Mouse (Mus musculus) hindbrain, postnatal 0 days (tissue): ENCODE measurements around the gene Phactr3. TPM values are rescaled to one million over a fixed set of nuclear protein-coding genes. Genes with fewer than 3 reads are reported as not detected.
A peak's percentile ranks its signal among the peaks of the same experiment; 100 is the strongest.
"Not testable (repeated sequence)": the region's sequence is repeated elsewhere in the genome, so short reads cannot be mapped to it uniquely, and the experiment has no call there.

ENCODE experiments used
- ATAC-seq: fragments of 200-750 bp; cut with Nextera tagmentation; 2 replicates; pipeline ENCODE4 v1.8.0; 2017; ENCODE audit warnings: mild to moderate bottlenecking, moderate TSS enrichment, moderate library complexity
- DNase-seq: peaks from one replicate; pipeline ENCODE4 v3.0.0-alpha.2; 2015; ENCODE audit warnings: low spot score
- H3K27ac ChIP-seq: fragments of 300-500 bp; sonication (generic); 2 replicates; pipeline ENCODE4 v1.5.1; 2014; ENCODE audit warnings: mild to moderate bottlenecking
- H3K27me3 ChIP-seq: fragments of 300-500 bp; sonication (generic); 2 replicates; pipeline ENCODE4 v1.6.1; 2014; ENCODE audit warnings: low read length, mixed read lengths; ENCODE audit not compliant: insufficient read depth
- H3K36me3 ChIP-seq: fragments of 300-500 bp; sonication (generic); 2 replicates; pipeline ENCODE4 v1.6.1; 2014; ENCODE audit warnings: low read length, mixed read lengths; ENCODE audit not compliant: insufficient read depth
- H3K4me1 ChIP-seq: fragments of 300-500 bp; sonication (generic); 2 replicates; pipeline ENCODE4 v1.6.1; 2014; ENCODE audit warnings: antibody characterized with exemption, low read length, mixed read lengths; ENCODE audit not compliant: insufficient read depth
- H3K4me2 ChIP-seq: fragments of 300-500 bp; sonication (generic); 2 replicates; pipeline ENCODE4 v1.6.1; 2014; ENCODE audit warnings: low read depth, mild to moderate bottlenecking, low read length, moderate library complexity, mixed read lengths
- H3K4me3 ChIP-seq: fragments of 300-500 bp; sonication (generic); 2 replicates; pipeline ENCODE4 v1.5.1; 2014; ENCODE audit warnings: low read length
- H3K9ac ChIP-seq: fragments of 300-500 bp; sonication (generic); replicated peaks from 2 replicates; pipeline ENCODE4 v1.6.1; 2014; ENCODE audit warnings: mild to moderate bottlenecking, low read length, moderate library complexity, mixed read lengths
- H3K9me3 ChIP-seq: fragments of 300-500 bp; sonication (generic); 2 replicates; pipeline ENCODE4 v1.6.1; 2016; ENCODE audit warnings: low read length, mixed read lengths
- CTCF ChIP-seq: IDR thresholded peaks from 2 replicates; pipeline ENCODE4 v1.5.1; 2016; ENCODE audit warnings: antibody characterized with exemption, control low read depth, low read depth
- WGBS: fragments of 180-500 bp; shearing (Covaris S2); extraction: QIAGEN DNeasy Blood & Tissue Kit; methylation state at CpG from one replicate; pipeline ENCODE4 v1.1.7; 2014; 5-methylcytosine and 5-hydroxymethylcytosine counted together
- polyA plus RNA-seq: library from polyadenylated mRNA; unstranded; fragments of >200 nt; fragmentation: Nextera tagmentation; extraction: Ambion mirVana; gene quantifications from 2 replicates; pipeline ENCODE4 v1.2.1, GENCODE M21; 2015
- total RNA-seq: library from RNA; depleted of rRNA; stranded (reverse); fragments of >200 nt; gene quantifications from 2 replicates; pipeline ENCODE4 v1.2.3, GENCODE M21; 2014; rRNA removed

The Phactr3 gene
- 70.4 and 92.7 TPM in 2 replicates for total RNA-seq
- polyA plus RNA-seq = 66.2 and 67.2 TPM in 2 replicates

DNA sequence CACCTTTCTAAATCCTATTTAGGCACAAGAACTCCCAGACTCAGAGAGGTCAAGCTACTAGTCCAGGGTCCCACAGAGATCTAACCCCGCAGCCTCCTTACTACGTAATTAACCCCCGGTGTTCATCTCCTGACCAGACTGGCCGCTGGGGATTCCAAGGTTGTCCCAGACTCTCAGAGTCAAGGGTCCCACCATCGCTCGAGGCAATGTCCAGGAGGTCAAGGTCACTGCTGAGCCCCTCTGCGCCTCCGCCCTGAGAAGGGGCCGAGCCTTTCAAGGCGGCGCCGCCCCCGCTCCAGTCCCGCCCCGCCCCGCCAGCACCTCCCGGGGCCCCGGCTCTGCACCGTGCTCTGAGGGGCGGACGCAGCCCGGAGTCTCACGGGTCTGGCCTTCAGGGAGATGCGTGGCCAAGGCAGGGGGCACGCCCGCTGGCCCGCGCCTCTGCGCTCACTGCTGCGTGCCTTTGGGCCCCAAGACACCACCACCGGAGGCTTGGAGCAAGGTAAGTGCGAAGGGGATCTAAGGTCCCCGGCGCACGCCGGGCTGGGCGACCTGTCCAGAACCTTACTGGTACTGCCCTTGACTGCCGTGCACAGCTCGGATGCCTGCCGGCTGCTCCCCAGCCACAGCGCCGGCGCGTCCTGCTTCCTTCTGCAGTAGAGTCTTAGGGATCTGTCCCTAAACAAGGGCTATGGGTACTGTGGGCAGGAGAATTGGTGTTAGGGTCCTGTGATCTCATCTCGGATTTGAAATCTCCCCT lies at the start of gene Phactr3:
Gene Phactr3 (plus strand): TSS at position 175 of the 760 bp plus-strand sequence.
- 2% methylated on average over 43 of the region's 45 CpGs for WGBS
- Histone ChIP-seq H3K9ac (peak within 1 kb of the TSS; percentile 60), H3K36me3 (no peaks in the 10 kb centered on the region), H3K4me3 (peak within 1 kb of the TSS; percentile 55), H3K4me1 (peaks cover 6% of the 10 kb centered on the region; the same call in 1 of the 2 replicates), H3K9me3 (no peaks in the 10 kb centered on the region), H3K4me2 (peak within 1 kb of the TSS; percentile 78), H3K27me3 (peaks cover 6% of the 10 kb centered on the region; the same call in 1 of the 2 replicates), H3K27ac (no peak within 1 kb of the TSS)
- TF ChIP-seq CTCF = no peak
- DNase-seq (peak; percentile 44), ATAC-seq (peak; percentile 67; the same call in 1 of the 2 replicates)

DNA sequence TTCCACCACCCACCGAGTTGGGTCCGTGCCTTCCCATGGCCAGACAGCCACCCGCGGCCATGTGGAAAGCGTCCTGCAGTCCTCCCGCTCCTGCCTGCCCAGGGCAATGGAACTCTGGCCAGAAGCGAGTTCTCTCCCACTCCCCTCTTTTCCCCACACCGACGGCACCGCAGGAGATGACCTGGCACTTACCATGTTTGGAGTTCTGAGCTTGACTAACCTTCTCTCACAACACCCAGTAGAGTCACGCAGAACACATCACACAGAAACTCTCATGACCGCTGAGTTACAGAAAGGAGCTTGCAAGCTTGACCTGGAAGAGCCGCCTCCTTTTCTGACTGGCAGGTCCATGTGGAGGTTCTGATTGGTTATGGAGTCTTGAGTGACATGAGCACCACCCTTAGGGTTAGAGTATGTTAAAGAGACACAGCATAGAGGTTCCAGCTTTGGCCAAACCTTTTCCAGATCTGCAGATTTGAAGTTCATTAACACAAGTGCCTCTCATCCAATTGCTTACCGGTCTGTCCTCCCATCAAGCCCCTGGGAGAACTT lies 40.5 kb upstream of the Phactr3 start, which contains the start of gene Zfp931:
Gene Zfp931 (minus strand): TSS at position 311 of the 552 bp plus-strand sequence.
- not testable (repeated sequence) for H3K27me3 ChIP-seq, H3K9me3 ChIP-seq, DNase-seq, H3K9ac ChIP-seq, H3K27ac ChIP-seq, H3K4me1 ChIP-seq, H3K36me3 ChIP-seq, ATAC-seq
- H3K4me2 ChIP-seq = peak within 1 kb of the TSS; percentile 46; the same call in 1 of the 2 replicates
- 20% methylated on average over 1 of the region's 14 CpGs for WGBS
- peak within 1 kb of the TSS; percentile 37 for H3K4me3 ChIP-seq

DNA sequence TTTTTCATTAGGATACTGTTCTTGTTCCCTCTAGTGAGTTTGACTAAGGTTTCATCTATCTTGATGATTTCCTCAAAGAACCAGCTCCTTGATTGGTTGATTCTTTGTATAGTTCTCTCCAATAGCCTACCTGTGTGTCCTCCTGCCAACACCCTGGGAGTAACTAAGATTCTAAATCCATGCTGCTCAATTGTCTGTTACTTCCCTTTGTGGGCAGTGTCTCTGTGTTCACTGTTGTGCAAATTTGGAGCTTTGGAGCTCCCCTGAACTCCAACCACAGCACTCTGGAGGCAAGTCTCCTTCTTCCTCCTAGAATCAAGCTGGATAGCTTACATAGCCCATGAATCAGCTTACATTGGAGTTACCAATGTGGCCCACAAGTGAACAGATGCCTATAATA lies 29.2 kb upstream of the Phactr3 start:
- H3K4me1 ChIP-seq = no peaks in the 10 kb centered on the region
- H3K27me3 ChIP-seq = no peaks in the 10 kb centered on the region
- ATAC-seq (no peak), DNase-seq (no peak)
- no peak overlapping the region for H3K4me2 ChIP-seq
- no peak overlapping the region for H3K9ac ChIP-seq
- no peaks in the 10 kb centered on the region for H3K36me3 ChIP-seq
- no peak overlapping the region for H3K27ac ChIP-seq
- no peaks in the 10 kb centered on the region for H3K9me3 ChIP-seq
- TF ChIP-seq CTCF = no peak
- H3K4me3 ChIP-seq = no peak overlapping the region

DNA sequence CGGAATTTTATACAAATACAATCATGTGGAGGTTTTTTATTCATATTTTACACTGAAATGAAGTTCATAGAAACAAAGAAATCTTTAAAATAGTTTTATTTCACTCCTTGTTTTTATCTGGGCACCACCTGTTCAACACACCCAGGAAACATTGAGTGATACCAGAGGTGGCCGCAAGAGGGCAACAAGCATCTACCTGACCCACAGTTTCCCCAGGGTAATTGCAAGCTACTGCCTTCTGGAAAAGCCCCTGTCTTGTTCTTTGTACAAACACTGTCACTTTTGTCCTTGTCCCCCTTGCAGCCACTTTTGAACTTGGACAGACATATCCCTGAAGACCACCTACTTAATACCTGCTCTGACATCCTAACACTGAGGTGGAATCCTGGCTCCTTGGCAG lies 20.8 kb upstream of the Phactr3 start:
- ATAC-seq (no peak), DNase-seq (peak; percentile 67)
- Histone ChIP-seq H3K9me3 (no peaks in the 10 kb centered on the region), H3K36me3 (no peaks in the 10 kb centered on the region), H3K9ac (no peak overlapping the region), H3K4me2 (no peak overlapping the region), H3K27ac (no peak overlapping the region), H3K4me1 (no peaks in the 10 kb centered on the region), H3K27me3 (no peaks in the 10 kb centered on the region), H3K4me3 (no peak overlapping the region)
- WGBS = 3% methylated on average over 2 of the region's 2 CpGs
- peak; percentile 79 for TF ChIP-seq CTCF

DNA sequence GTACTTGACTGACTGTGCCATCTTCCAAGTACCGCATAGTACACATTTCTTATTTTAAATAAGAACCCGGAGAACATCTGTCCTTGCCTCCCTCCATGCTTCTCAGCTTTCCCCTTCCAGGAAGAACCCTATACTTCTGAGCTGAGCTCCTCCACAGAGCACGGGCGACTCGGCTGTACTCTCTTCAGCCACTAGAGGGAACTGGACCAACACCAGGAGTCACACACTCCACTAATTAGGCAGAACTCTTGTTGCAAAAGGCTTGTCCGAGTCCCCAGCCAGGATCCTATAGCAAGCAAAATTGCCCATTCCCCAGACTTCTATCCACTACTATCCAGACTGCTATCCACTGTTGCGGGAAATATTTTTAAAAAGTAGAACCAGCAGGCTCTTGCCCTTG lies 16.8 kb upstream of the Phactr3 start:
- 14% methylated on average over 7 of the region's 7 CpGs for WGBS
- no peaks in the 10 kb centered on the region for H3K27me3 ChIP-seq

DNA sequence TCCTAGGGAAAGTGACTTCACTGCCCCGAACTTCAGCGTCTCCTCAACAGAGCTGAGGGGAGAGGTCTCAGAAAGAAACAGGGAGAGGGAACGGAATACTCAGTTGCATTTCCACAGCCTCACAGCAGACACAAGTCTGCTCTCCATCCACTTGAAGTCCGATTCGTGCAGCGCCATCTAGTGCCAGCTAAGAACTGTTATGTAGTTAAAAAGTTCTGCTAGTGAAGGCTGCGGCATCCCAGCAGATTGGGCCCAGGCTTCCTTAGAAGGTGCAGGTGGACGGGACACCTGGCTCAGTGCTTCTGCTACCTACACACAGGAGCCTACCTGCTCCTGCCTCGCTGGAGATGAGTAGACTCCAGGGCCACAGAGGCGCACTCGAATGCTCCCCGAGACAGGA lies 829 bp upstream of the Phactr3 start:
- H3K4me2 ChIP-seq = no peak overlapping the region
- WGBS = 24% methylated on average over 12 of the region's 12 CpGs
- H3K4me3 ChIP-seq = no peak overlapping the region
- no peaks in the 10 kb centered on the region for H3K36me3 ChIP-seq
- H3K4me1 ChIP-seq = peaks cover 6% of the 10 kb centered on the region; the same call in 1 of the 2 replicates
- H3K9me3 ChIP-seq = no peaks in the 10 kb centered on the region
- H3K9ac ChIP-seq = no peak overlapping the region
- ATAC-seq (peak; percentile 57), DNase-seq (peak; percentile 87)
- peak; percentile 79 for TF ChIP-seq CTCF
- H3K27ac ChIP-seq = no peak overlapping the region
- H3K27me3 ChIP-seq = peaks cover 6% of the 10 kb centered on the region; the same call in 1 of the 2 replicates

More for the DNA sequence above, 16.8 kb upstream of the Phactr3 start:
- H3K4me3 ChIP-seq = no peak overlapping the region
- H3K4me2 ChIP-seq = no peak overlapping the region
- no peaks in the 10 kb centered on the region for H3K36me3 ChIP-seq
- H3K9me3 ChIP-seq = no peaks in the 10 kb centered on the region
- peak; percentile 83 for TF ChIP-seq CTCF
- ATAC-seq (peak; percentile 90), DNase-seq (peak; percentile 77)
- no peaks in the 10 kb centered on the region for H3K4me1 ChIP-seq
- no peak overlapping the region for H3K9ac ChIP-seq
- no peak overlapping the region for H3K27ac ChIP-seq
